Mouse (Mus musculus) layer of hippocampus, adult 8-10 months (tissue): Measurements from ENCODE around the gene Mylk3. TPM values are rescaled to one million over a fixed set of nuclear protein-coding genes. Genes with fewer than 3 reads are reported as not detected.
A peak's percentile ranks its signal among the peaks of the same experiment; 100 is the strongest.

Experiments used
- DNase-seq, 2 experiments: peaks; one replicate each; pipeline ENCODE4 v3.0.0; 2022; ENCODE audit warnings: low spot score in 2 of 2
- total RNA-seq, 4 experiments: library from RNA; stranded (reverse); gene quantifications; 2 replicates each; pipeline ENCODE4 v1.2.4; 2022

The Mylk3 gene
- total RNA-seq, 4 experiments from 2014 or later: 1.3 to 8.9 (median 2.6) TPM

DNA sequence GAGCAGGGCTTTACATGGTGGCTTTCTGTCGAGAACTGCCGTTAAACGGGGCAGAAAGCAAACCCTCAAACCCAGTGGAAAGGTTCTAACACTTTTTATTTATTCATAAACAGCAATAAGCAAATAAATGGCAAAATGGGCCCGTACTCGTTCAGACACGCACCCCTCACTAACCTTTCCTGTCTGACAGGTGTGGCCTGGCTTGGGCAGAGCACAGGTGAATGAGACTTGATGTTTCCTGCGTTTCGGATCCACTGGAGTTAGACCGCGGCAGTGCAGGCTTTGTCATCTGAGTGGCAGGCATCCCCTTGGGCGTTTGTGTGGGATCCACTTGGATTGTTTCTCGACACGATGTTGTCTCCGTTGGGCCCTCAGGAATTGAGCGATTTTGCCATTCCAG, 64.2 kb downstream of the Mylk3 start:
- no peak for DNase-seq

DNA sequence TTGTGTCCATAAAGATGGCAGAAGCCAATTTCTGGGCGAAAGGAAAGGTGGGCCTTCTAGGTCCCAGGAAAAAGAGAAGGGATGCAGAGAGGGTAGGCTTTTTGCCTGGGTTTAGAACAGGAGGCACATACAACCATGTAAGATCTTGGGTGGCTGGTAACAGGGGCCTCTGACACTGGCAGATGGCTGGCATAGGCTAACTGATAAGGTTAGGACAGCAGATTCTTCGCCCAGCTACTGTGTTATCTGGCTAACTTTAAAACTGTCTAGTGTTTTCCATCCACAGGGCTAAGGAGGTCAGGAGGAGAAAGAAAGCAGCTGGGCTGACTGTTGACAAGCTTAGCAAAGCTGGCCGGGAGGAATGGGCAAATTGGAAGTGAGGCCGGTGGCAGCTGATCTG, 67.6 kb downstream of the Mylk3 start:
- DNase-seq: no peak

DNA sequence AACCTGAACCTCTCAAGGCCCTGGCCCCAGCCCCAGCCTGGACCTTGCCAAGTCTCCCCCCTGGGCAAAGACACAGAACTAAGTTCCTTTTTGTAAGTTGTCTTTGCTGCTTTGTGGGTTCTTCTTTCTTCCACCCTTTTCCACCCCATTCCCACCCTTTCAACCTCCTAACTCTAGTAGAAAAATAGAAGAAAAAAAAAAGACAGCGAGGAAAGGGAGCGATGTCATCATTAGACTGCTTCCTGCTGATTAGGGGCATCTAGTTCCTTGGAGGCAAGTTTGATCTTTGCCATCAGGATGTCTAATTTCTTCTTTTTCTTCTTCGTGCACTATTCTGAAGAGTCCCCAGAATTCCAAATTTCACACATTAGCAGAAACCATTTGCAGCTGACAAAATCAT, 73.1 kb downstream of the Mylk3 start:
- DNase-seq: no peak

DNA sequence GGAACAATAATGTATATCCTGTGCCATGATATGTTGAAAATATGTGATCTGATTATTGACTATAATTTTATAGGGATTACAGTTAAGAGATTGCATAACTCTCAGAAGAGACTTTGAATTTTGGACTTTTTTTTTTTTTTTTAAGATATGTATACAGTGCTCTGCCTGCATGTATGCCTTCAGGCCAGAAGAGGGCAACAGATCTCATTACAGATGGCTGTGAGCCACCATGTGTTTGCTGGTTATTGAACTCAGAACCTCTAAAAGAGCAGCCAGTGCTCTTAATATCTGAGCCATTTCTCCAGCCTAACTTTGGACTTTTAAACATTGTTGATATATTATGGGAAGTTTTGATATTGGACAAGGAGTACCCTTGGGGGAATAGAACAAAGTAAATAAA, 74.4 kb downstream of the Mylk3 start:
- DNase-seq: no peak

DNA sequence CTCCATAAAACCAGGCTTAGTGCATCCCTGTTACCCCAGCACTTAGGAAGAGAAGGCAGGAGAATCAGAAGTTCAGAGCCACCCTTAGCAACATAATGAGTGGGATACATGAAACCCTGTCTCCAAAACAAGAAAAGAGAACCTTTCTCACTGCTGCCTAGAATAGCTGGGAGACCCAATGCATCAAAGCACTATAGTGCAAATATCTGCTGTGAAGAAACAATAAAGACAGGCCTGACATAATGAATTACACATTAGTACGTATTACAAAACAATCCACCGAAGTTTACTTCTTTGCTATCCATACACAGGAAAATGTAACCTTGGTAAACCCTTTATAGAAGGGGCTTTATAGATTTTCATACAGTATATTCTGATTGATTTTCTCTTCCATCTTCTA, 77.6 kb downstream of the Mylk3 start:
- DNase-seq: no peak

DNA sequence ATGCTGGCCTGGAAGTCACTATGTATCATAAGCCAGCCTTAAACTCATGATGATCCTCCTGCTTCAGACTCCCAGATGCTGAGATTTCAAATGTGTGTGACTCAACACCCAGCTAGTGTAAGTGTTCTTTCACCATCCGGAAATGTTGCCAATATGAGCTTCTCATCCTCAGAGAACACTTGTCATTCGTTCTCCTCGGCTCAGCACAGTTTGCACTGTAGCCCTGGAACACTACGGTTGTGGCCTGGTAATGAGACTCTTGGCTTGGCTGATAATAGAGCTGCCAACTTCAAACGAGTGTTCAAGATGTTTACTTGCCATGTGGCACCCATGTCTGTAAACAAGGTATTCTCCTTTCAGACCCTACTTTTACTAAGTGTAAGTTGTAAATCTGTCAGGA, 82.6 kb downstream of the Mylk3 start:
- no peak for DNase-seq

DNA sequence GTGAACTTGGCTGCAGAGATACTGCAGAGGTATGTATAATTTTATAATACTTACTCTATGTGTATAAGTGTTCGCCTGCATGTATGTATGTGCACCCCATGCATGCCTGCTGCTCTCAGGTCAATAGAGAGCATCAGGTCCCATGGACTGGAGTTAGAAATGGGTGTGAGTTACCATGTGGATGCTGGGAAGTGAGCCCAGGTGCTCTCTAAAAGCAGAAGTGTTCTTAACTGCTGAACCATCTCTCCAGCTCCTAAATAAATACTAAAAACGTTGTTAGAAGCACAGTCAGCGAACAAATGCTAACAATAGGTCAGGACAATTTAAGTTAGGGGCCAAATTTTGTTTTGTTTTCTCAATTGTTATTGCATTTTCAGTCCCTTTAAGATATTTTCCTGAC, 83.2 kb downstream of the Mylk3 start:
- DNase-seq: no peak

DNA sequence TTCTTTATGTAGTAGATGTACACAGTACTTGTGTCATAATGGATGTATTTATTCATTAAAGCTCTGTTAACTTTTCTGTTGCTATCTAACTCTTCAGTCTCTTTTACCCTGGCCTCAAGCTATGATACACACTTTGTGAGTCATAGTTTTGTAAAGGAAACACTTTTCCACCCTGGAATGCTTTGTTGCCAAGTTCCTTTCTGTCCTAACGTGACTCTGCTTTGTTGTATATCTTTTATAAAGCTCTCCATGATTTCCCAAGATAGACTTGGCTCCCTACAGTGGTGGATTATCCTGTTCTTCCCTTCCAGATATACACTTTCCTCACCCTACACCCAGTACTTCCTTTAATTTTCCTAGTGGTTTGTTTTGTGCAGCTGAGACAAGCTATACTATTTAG, 84.2 kb downstream of the Mylk3 start:
- DNase-seq: no peak

DNA sequence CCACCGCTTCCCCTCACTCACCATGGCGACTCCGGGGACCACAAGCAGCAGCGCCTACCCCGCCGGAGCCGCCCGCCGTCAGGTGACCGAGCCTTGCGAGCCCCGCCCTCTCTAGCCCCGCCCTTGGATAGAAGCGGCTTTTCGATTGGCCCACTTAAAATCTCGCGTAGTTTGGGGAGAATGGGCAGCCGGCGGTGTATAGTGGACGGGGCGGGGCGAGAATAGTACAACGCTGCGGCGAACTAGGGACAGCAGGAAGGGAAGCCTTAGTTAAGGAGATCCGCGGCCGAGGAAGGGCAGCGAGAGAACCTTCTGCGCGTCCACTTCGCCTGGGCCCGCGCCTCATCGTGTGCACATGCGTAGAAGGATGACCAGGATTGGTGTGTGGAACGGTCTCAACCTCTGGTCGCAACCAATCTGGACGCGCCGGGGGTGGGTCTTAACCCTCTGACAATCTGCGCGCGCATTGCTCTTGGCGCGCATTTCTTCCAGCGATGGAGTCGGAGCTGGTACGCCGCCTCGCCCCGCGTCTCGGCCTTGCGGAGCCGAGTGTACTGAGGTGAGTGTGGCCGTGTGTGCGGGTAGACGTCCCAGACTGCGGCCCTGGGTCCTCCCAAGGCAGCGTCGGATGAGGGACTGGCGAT, 86.6 kb downstream of the Mylk3 start, which contains the start of the genes Orc6 and Vps35:
Gene Orc6, plus strand, starts transcription at position 199 of the 644 bp plus-strand sequence.
Gene Vps35, minus strand, starts transcription at position 369 of the 644 bp plus-strand sequence.
- peak; percentile 93 to 96 for DNase-seq

DNA sequence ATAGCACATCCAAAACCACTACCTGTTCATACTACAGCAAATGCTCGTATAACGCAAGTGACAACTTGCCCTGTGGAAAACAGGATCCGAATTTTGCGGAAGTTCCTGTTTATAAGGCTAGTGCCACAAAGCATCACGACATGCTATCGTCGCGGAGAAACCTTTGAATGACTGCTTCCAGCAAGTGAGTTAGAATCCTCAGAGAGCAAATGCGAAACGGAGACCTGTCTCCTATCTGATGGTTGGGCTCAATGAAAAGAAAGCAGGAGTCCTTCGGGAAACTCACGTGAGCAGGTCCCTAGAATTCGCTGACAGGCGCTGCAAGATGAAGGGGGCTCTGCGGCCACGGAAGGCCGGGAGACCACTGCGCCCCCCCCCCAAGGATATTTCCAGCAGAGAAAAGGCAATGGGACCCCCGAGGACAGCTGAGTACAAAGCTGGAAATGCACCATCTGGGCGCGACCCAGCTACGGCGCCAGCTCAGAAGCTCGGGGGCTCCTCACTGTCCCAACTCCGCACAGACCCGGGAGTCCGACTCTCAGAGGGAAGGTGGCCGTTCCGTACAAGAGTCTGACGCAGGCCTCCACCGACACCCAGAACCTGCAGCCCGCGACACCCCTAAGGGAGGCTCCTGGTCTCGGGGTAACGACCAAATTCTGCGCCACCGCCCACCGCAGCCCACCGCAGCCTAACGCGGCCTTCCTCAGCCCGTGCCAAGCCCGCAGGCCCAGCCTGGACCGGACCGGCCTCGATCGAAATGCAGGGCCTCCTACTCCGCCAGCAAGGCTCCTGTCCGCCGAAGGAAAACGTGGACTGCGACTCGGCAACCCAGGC, 87.3 kb downstream of the Mylk3 start:
- peak in 1 of 2 experiments; percentile 8 for DNase-seq

DNA sequence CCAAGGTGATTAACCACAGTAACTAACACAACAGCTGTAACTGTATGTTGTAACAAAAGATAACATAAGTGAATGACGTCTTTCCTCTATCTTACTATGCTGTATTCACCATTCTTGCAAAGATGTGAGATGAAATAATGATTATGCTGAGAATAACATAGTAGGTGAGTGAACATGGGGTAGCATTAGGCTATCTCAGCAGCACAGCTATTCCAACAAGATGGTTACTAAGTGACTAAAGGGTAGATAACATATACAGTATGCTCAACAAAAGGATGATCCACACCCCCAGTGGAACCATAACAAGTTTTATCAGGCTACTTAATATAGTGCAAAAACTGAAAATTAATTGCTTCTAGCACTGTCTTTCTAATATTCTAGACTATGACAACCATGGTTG, 99.3 kb downstream of the Mylk3 start:
- DNase-seq: no peak

Other genes with a start within 250 kb of the Mylk3 start
- gene Cks1brt, start 234.4 kb downstream of the Mylk3 start, total RNA-seq: not detected
- gene Olfr371, start 160.4 kb downstream of the Mylk3 start, total RNA-seq: not detected
- 10 to 100 TPM; 27.0 to 30.3 (median 29.1) TPM for gene Orc6, start 86.7 kb downstream of the Mylk3 start, total RNA-seq
- gene Vps35, start 86.5 kb downstream of the Mylk3 start, total RNA-seq: 100 to 1,000 TPM; 121 to 138 (median 129) TPM
- gene 4921524J17Rik, start 46.5 kb upstream of the Mylk3 start, total RNA-seq: 10 to 100 TPM in 3 of 4 experiments, 1 to 10 TPM in 1; 9.8 to 12.3 (median 11.4) TPM
- gene Gpt2, start 106.2 kb upstream of the Mylk3 start, total RNA-seq: 10 to 100 TPM; 69.2 to 87.2 (median 74.1) TPM
- 100 to 1,000 TPM; 184 to 196 (median 194) TPM for gene Dnaja2, start 169.0 kb upstream of the Mylk3 start, total RNA-seq